Mouse (Mus musculus) C2C12 (cell line): ENCODE results near the gene BC037034. TPM values are rescaled to one million over a fixed set of nuclear protein-coding genes. Genes with fewer than 3 reads are reported as not detected.

ENCODE experiments used
- H3K27me3 ChIP-seq: one replicate; pipeline ENCODE4 v1.6.1; 2011; ENCODE audit not compliant: control insufficient read depth, insufficient read depth, insufficient read length
- H3K36me3 ChIP-seq: one replicate; pipeline ENCODE4 v1.6.1; 2011; ENCODE audit not compliant: control insufficient read depth, insufficient read depth
- H3K4me3 ChIP-seq: one replicate; pipeline ENCODE4 v1.5.1; 2011; ENCODE audit warnings: mild to moderate bottlenecking, control low read depth; ENCODE audit not compliant: poor library complexity, insufficient read depth, severe bottlenecking
- H3K79me2 ChIP-seq: one replicate; pipeline ENCODE4 v1.6.1; 2011; ENCODE audit not compliant: control insufficient read depth, insufficient read depth
- H3K79me3 ChIP-seq: one replicate; pipeline ENCODE4 v1.6.1; 2011; ENCODE audit warnings: low read depth, control low read depth
- H3ac ChIP-seq: one replicate; pipeline ENCODE3; 2011; ENCODE audit warnings: low read depth; ENCODE audit not compliant: control insufficient read depth, insufficient read length
- CEBPB ChIP-seq: IDR thresholded peaks from one replicate; pipeline ENCODE4 v1.6.1; 2011; ENCODE audit warnings: low read depth, mild to moderate bottlenecking, control low read depth, moderate library complexity
- CTCF ChIP-seq: IDR thresholded peaks from one replicate; pipeline ENCODE4 v1.5.1; 2011; ENCODE audit not compliant: control insufficient read depth, insufficient read depth, insufficient read length
- FOSL1 ChIP-seq: IDR thresholded peaks from one replicate; pipeline ENCODE4 v1.8.0; 2011; ENCODE audit warnings: mild to moderate bottlenecking, low read length; ENCODE audit not compliant: poor library complexity, insufficient read depth, severe bottlenecking
- MAX ChIP-seq: IDR thresholded peaks from one replicate; pipeline ENCODE4 v1.6.1; 2011; ENCODE audit warnings: mild to moderate bottlenecking, control low read depth
- MYOD1 ChIP-seq: IDR thresholded peaks from one replicate; pipeline ENCODE4 v1.6.1; 2011; ENCODE audit warnings: low read depth; ENCODE audit not compliant: control insufficient read depth, insufficient read length
- MYOG ChIP-seq: IDR thresholded peaks from one replicate; pipeline ENCODE4 v1.6.1; 2011; ENCODE audit not compliant: control insufficient read depth, insufficient read length; ENCODE audit errors: extremely low read depth
- USF1 ChIP-seq: IDR thresholded peaks from one replicate; pipeline ENCODE4 v1.6.1; 2011; ENCODE audit warnings: low read depth, mild to moderate bottlenecking, control low read depth, moderate library complexity
- polyA plus RNA-seq: library from polyadenylated mRNA; unstranded; fragments of >200 nt; fragmentation: generic; extraction: Trizol; gene quantifications from one replicate; pipeline ENCODE4 v1.2.1, GENCODE M21; 2012; ENCODE audit warnings: missing spikeins

The BC037034 gene
- polyA plus RNA-seq, 1 experiment = 6.8 TPM

GRCm38 (mm10) chr5:138267114-138267513 is 3.3 kb upstream of the BC037034 start:
- no peak for TF ChIP-seq MYOG
- no peak for TF ChIP-seq MYOD1
- TF ChIP-seq USF1 = no peak
- TF ChIP-seq MAX = no peak
- no peak for TF ChIP-seq FOSL1
- TF ChIP-seq CTCF = no peak
- no peak for TF ChIP-seq CEBPB
- Histone ChIP-seq H3K27me3 (peaks cover 6% of the 10 kb centered on the region), H3K4me3 (no peak overlapping the region), H3K36me3 (no peaks in the 10 kb centered on the region), H3ac (no peak overlapping the region), H3K79me3 (no peaks in the 10 kb centered on the region), H3K79me2 (peaks cover 24% of the 10 kb centered on the region)

- TF ChIP-seq CEBPB = no peak
- TF ChIP-seq MYOG = no peak
- no peak for TF ChIP-seq USF1
- TF ChIP-seq CTCF = no peak
- TF ChIP-seq FOSL1 = no peak
- TF ChIP-seq MAX = no peak
- no peak for TF ChIP-seq MYOD1
- H3ac ChIP-seq = no peak overlapping the region
- H3K4me3 ChIP-seq = no peak overlapping the region
- no peaks in the 10 kb centered on the region for H3K27me3 ChIP-seq
- H3K79me3 ChIP-seq = no peaks in the 10 kb centered on the region
- H3K79me2 ChIP-seq = peaks cover 24% of the 10 kb centered on the region
- no peaks in the 10 kb centered on the region for H3K36me3 ChIP-seq
Measured at GRCm38 (mm10) chr5:138265712-138266111, 1.9 kb upstream of the BC037034 start.

- Histone ChIP-seq H3K27me3 (no peaks in the 10 kb centered on the region), H3K36me3 (peaks cover 3% of the 10 kb centered on the region), H3ac (peak overlapping the region; percentile 54), H3K79me3 (no peaks in the 10 kb centered on the region), H3K4me3 (peak overlapping the region; percentile 69), H3K79me2 (peaks cover 24% of the 10 kb centered on the region)
- no peak for TF ChIP-seq MYOD1
- no peak for TF ChIP-seq CEBPB
- no peak for TF ChIP-seq FOSL1
- no peak for TF ChIP-seq USF1
- TF ChIP-seq CTCF = no peak
- no peak for TF ChIP-seq MAX
- no peak for TF ChIP-seq MYOG
Measured at GRCm38 (mm10) chr5:138264207-138264578, 360 bp upstream of the BC037034 start.

- peaks cover 24% of the 10 kb centered on the region for H3K79me2 ChIP-seq
Measured at GRCm38 (mm10) chr5:138262582-138263240, 1.1 kb downstream of the BC037034 start.

GRCm38 (mm10) chr5:138262001-138262400 is 1.8 kb downstream of the BC037034 start:
- Histone ChIP-seq H3ac (no peak overlapping the region), H3K79me2 (peaks cover 24% of the 10 kb centered on the region), H3K27me3 (no peaks in the 10 kb centered on the region), H3K4me3 (no peak overlapping the region), H3K36me3 (peaks cover 3% of the 10 kb centered on the region), H3K79me3 (no peaks in the 10 kb centered on the region)
- TF ChIP-seq FOSL1 = no peak
- TF ChIP-seq MYOD1 = no peak
- no peak for TF ChIP-seq CTCF
- TF ChIP-seq MYOG = no peak
- no peak for TF ChIP-seq USF1
- TF ChIP-seq MAX = no peak
- TF ChIP-seq CEBPB = no peak

More at GRCm38 (mm10) chr5:138262582-138263240, 1.1 kb downstream of the BC037034 start:
- TF ChIP-seq MAX = no peak
- no peak for TF ChIP-seq MYOG
- no peak for TF ChIP-seq CEBPB
- no peak for TF ChIP-seq FOSL1
- no peak for TF ChIP-seq USF1
- no peak for TF ChIP-seq MYOD1
- no peak for TF ChIP-seq CTCF
- peak overlapping the region; percentile 97 for H3ac ChIP-seq
- no peaks in the 10 kb centered on the region for H3K79me3 ChIP-seq
- no peaks in the 10 kb centered on the region for H3K27me3 ChIP-seq
- peak overlapping the region; percentile 69 for H3K4me3 ChIP-seq
- peaks cover 3% of the 10 kb centered on the region for H3K36me3 ChIP-seq

- Histone ChIP-seq H3ac (no peak overlapping the region), H3K4me3 (no peak overlapping the region), H3K27me3 (no peaks in the 10 kb centered on the region), H3K79me3 (no peaks in the 10 kb centered on the region), H3K36me3 (peaks cover 3% of the 10 kb centered on the region), H3K79me2 (peaks cover 24% of the 10 kb centered on the region)
- TF ChIP-seq CTCF (no peak), MYOG (no peak), USF1 (no peak), MAX (no peak), MYOD1 (no peak), CEBPB (no peak), FOSL1 (no peak)
Measured at GRCm38 (mm10) chr5:138260834-138261233, 3.0 kb downstream of the BC037034 start.
